Comparison of ENCODE assay signal across 1 mouse cellular context in the genomic region with DNA sequence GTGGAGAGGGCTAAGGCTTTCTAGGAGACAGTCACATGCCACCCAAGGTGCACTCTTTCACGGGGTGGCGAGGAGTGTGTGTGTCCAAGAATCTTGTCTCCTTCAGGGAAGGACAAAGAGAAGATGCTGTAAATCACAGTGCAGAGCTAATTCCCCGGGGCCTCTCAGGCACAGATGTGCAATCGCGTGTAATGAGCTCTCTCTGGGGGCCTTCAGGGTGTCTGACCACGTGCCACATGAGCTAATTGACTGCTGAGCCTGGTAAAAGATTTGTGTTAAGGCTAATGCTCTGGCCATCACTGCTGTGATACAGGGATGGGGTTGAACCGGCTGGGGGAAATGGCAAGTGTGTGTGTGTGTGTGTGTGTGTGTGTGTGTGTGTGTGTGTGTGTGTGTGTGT.
TF ChIP-seq lines count a peak whose summit lies in the region.

No protein-coding gene starts in this region.

TF ChIP-seq in CH12.LX, 34 proteins besides CTCF, POLR2A, EP300 and RAD21:
- peak; percentile 85 for TF ChIP-seq BHLHE40 (IDR thresholded peaks at IDR 0.05; ENCODE audit: low read depth, low read length)
- peak; percentile 47; the same call in 1 of the 2 replicates for TF ChIP-seq MAX (IDR thresholded peaks at IDR 0.05; ENCODE audit: low read length)
- TF ChIP-seq USF1 (IDR thresholded peaks at IDR 0.05; ENCODE audit: low read depth, low read length): peak; percentile 16; the same call in 1 of the 2 replicates
- no peak for TF ChIP-seq MAFK (IDR thresholded peaks at IDR 0.05; ENCODE audit: insufficient replicate concordance, low read length)
- no peak for TF ChIP-seq POLR2AphosphoS2 (IDR thresholded peaks at IDR 0.05; ENCODE audit: low read depth, low read length)
